Mouse (Mus musculus) forebrain, embryonic 12.5 days (tissue): ENCODE results near the gene Egfr. TPM values are rescaled to one million over a fixed set of nuclear protein-coding genes. Genes with fewer than 3 reads are reported as not detected.

Source experiments
- ATAC-seq: fragments of 200-750 bp; cut with Nextera tagmentation; 2 replicates; pipeline ENCODE4 v1.8.0; 2017; ENCODE audit warnings: moderate TSS enrichment; ENCODE audit not compliant: low FRiP score
- H3K27ac ChIP-seq: fragments of 300-500 bp; sonication (generic); 2 replicates; pipeline ENCODE4 v1.5.1; 2016; ENCODE audit warnings: mild to moderate bottlenecking
- H3K27me3 ChIP-seq: fragments of 300-500 bp; sonication (generic); 2 replicates; pipeline ENCODE4 v1.6.1; 2016; ENCODE audit warnings: mild to moderate bottlenecking
- H3K36me3 ChIP-seq: fragments of 300-500 bp; sonication (generic); replicated peaks from 2 replicates; pipeline ENCODE4 v1.6.1; 2016; ENCODE audit warnings: mild to moderate bottlenecking
- H3K4me1 ChIP-seq: fragments of 300-500 bp; sonication (generic); 2 replicates; pipeline ENCODE4 v1.6.1; 2016
- H3K4me2 ChIP-seq: fragments of 300-500 bp; sonication (generic); 2 replicates; pipeline ENCODE4 v1.6.1; 2016; ENCODE audit warnings: mild to moderate bottlenecking, moderate library complexity
- H3K4me3 ChIP-seq: fragments of 300-500 bp; sonication (generic); replicated peaks from 2 replicates; pipeline ENCODE4 v1.5.1; 2016; ENCODE audit warnings: mild to moderate bottlenecking
- H3K9ac ChIP-seq: fragments of 300-500 bp; sonication (generic); 2 replicates; pipeline ENCODE4 v1.6.1; 2016; ENCODE audit warnings: mild to moderate bottlenecking
- H3K9me3 ChIP-seq: fragments of 300-500 bp; sonication (generic); 2 replicates; pipeline ENCODE4 v1.6.1; 2016
- WGBS: fragments of 180-500 bp; shearing (Covaris S2); methylation state at CpG from one replicate; pipeline ENCODE4 v1.1.7; 2016; 5-methylcytosine and 5-hydroxymethylcytosine counted together
- polyA plus RNA-seq: library from polyadenylated mRNA; unstranded; fragments of >200 nt; fragmentation: Nextera tagmentation; extraction: Ambion mirVana; gene quantifications from 2 replicates; pipeline ENCODE4 v1.2.1, GENCODE M21; 2016

The Egfr gene
- polyA plus RNA-seq, 1 experiment from 2014 or later: 4.7 TPM

DNA sequence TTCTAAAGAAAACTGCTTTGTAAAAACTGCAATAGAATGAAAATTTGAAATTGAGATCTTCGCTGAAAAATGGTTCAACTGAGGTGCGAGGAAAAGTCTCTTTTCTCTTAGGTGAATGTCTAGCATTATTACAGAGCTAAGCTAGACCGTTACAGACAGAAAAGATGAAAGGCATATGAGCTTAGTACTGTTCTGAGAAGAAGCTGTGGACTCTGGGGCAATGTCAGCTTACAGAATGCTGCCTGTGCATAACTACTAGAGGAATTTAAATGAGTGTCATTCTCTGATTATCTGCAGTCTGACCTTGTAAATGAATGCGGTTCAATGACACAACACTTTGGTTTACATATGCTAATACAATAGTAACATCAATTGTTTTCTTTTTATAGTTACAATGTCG lies 163.8 kb downstream of the Egfr start:
- Histone ChIP-seq H3K4me3 (no peak overlapping the region), H3K9ac (no peak overlapping the region), H3K4me1 (no peaks in the 10 kb centered on the region), H3K27ac (no peak overlapping the region), H3K36me3 (no peaks in the 10 kb centered on the region), H3K4me2 (no peak overlapping the region), H3K27me3 (no peaks in the 10 kb centered on the region), H3K9me3 (no peaks in the 10 kb centered on the region)
- ATAC-seq: no peak
- 64% methylated on average over 5 of the region's 5 CpGs for WGBS

DNA sequence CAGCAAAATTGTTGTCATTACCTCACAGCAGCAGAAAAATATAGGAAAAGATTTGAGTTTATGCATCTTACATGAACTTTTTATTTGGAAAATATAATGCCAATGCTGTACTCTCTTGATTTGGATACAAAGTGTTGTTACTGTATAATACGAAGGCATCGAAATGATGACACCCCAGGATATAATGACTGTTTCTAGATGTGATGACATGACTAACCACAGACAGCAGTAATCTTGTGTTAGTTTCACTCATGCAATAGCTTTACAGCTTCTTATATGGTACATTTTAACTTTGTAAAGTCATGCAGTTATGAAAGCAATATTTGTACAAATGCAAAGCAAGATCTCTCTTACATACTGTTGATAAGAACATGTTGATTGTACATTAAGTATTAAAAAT lies 165.5 kb downstream of the Egfr start:
- WGBS: 96% methylated on average over 2 of the region's 2 CpGs

DNA sequence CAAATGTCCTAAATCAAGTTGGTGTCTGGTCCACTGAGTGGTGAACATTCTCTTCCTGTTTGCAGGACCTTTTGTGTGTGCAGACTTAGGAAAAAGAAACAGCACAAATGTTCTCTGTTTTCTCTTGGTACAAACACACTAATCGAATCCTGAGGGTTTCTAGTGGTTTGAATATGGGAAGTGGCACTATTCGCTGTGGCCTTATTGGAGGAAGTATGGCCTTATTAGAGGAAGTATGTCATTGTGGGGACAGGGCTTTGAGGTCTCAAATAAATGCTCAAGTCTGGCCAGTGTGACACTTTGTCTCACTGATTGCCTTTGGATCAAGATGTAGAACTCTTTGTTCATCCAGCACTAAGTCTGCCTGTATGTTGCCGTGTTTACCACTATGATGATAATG lies 180.2 kb downstream of the Egfr start:
- Histone ChIP-seq H3K4me1 (no peaks in the 10 kb centered on the region), H3K27me3 (no peaks in the 10 kb centered on the region), H3K4me2 (no peak overlapping the region), H3K27ac (no peak overlapping the region), H3K36me3 (no peaks in the 10 kb centered on the region), H3K9ac (no peak overlapping the region), H3K4me3 (no peak overlapping the region), H3K9me3 (no peaks in the 10 kb centered on the region)
- 89% methylated on average over 3 of the region's 3 CpGs for WGBS
- ATAC-seq: no peak

More for the DNA sequence above, 165.5 kb downstream of the Egfr start:
- Histone ChIP-seq H3K4me2 (no peak overlapping the region), H3K27me3 (no peaks in the 10 kb centered on the region), H3K4me3 (no peak overlapping the region), H3K9ac (no peak overlapping the region), H3K36me3 (no peaks in the 10 kb centered on the region), H3K27ac (no peak overlapping the region), H3K4me1 (no peaks in the 10 kb centered on the region), H3K9me3 (no peaks in the 10 kb centered on the region)
- no peak for ATAC-seq

DNA sequence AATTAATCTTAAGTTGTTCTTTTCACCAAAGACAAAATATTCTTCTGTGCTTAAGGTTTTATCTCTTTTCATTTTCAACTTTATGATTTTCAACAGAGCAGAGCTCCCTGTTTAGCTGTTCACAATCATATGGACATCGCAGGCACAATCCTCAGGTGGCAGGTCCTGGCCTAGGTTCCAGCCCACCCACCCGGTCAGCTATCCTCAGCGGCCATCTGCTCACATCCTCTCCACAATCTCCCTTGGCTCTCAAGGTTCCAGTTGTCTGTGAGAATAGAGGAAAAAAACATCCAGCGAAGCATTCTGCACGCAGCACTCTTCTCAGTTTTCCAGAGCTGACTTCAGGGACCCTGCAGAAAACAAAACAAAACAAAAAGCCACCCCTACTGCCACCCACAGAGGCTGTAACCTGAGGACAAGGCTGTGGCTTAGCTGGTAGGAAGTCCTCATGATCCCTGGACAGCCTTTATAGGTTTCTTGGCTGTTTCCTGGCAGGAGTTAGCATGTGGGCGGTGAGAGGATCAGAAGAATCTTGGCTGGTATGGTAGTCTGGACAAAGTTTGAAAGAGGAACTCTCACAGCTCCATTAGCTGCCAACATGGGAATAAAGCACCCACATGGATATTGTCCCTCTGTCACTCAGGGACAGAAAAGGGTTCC lies 183.7 kb downstream of the Egfr start:
- no peaks in the 10 kb centered on the region for H3K36me3 ChIP-seq
- WGBS: 69% methylated on average over 6 of the region's 6 CpGs
- H3K27me3 ChIP-seq: no peaks in the 10 kb centered on the region
- no peak overlapping the region for H3K9ac ChIP-seq
- no peak for ATAC-seq
- H3K4me3 ChIP-seq: no peak overlapping the region
- no peak overlapping the region for H3K4me2 ChIP-seq
- no peaks in the 10 kb centered on the region for H3K4me1 ChIP-seq
- no peaks in the 10 kb centered on the region for H3K9me3 ChIP-seq
- no peak overlapping the region for H3K27ac ChIP-seq

DNA sequence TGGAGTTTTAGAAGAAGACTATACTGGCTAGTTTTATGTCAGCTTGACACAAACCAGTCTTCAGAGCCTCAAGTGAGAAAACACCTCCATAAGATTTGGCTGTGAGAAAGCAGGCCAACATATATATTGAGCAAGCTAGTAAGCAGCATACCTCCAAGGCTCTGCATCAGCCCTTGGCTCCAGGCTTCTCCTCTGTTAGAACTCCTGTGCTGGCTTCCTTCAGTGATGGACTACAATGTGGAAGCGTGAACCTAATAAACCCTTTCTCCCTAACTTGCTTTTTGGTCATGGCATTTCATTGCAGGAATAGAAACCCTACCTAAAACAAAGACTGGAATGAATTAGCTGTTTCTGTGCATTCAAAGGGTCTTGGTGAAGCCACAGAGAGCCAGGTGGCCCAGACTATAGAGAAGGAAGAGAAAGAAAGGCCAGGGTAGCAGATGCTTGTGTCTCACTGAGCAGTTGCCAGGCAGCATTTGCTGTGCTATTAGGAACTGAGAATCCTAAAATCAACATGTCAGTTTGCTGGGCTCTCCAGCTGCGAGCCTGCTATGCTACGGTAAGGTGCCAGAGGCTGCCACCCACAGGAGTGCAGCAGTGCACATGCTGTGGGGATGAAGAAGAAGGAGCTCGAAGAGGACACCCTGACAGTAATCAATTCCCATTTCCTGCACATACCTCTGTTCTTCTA lies 189.2 kb downstream of the Egfr start:
- Histone ChIP-seq H3K4me2 (no peak overlapping the region), H3K27ac (0 out of 2 replicates have a peak overlapping the region, but pooled peaks have one; percentile 21), H3K27me3 (no peaks in the 10 kb centered on the region), H3K9me3 (no peaks in the 10 kb centered on the region), H3K9ac (no peak overlapping the region), H3K4me3 (no peak overlapping the region), H3K36me3 (no peaks in the 10 kb centered on the region), H3K4me1 (peaks cover 5% of the 10 kb centered on the region; the same call in 1 of the 2 replicates)
- peak; percentile 66; the same call in 1 of the 2 replicates for ATAC-seq
- WGBS: 65% methylated on average over 4 of the region's 4 CpGs

DNA sequence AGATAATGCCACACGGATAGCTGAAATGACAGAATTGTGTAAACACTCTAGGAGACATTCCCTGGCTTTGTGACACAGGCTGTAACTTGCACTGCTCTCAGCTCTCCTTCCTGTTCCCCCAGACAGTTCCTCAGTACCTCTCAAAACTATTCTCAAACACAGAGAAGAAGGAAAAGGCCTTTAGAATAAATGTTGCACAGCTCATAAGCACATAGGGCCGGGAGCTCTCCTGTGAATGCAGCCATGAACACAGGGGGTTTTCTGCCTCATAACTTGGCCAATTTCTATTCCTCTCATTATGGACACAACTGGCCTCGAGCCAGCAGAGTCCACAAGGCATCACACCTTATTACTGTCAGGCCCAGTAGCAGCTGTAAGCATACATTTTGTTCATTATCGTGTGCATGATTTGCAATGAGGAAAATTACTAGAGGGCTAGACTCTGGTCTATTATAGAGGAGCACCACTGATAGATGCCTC lies 190.0 kb downstream of the Egfr start:
- peak; percentile 68 for ATAC-seq
- Histone ChIP-seq H3K4me3 (no peak overlapping the region), H3K4me2 (no peak overlapping the region), H3K27me3 (no peaks in the 10 kb centered on the region), H3K27ac (no peak overlapping the region), H3K9me3 (no peaks in the 10 kb centered on the region), H3K9ac (no peak overlapping the region), H3K36me3 (no peaks in the 10 kb centered on the region), H3K4me1 (peaks cover 5% of the 10 kb centered on the region; the same call in 1 of the 2 replicates)
- 74% methylated on average over 4 of the region's 4 CpGs for WGBS

DNA sequence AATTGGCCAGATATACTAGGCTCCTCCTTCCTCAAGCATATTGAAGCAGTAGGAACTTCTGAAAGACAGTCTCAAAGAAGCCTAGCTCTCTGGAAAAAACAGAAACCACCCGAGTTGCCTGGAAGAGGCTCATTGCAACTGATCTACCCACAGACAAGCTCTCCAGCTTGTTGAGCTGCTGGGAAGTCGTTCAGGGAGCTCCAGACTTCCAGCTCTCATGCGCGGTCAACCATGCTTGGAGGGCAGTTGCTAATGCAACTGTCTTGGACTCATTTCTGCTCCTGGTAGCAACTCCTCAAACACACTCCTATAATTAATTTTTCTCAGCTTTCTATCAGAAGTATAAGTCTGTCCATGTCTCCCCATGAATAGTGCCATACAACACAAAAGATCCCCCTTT lies 191.0 kb downstream of the Egfr start:
- no peak overlapping the region for H3K27ac ChIP-seq
- H3K27me3 ChIP-seq: no peaks in the 10 kb centered on the region
- no peaks in the 10 kb centered on the region for H3K36me3 ChIP-seq
- no peaks in the 10 kb centered on the region for H3K9me3 ChIP-seq
- H3K4me2 ChIP-seq: no peak overlapping the region
- peaks cover 5% of the 10 kb centered on the region; the same call in 1 of the 2 replicates for H3K4me1 ChIP-seq
- H3K4me3 ChIP-seq: no peak overlapping the region
- WGBS: 85% methylated on average over 4 of the region's 4 CpGs
- no peak overlapping the region for H3K9ac ChIP-seq
- ATAC-seq: no peak

DNA sequence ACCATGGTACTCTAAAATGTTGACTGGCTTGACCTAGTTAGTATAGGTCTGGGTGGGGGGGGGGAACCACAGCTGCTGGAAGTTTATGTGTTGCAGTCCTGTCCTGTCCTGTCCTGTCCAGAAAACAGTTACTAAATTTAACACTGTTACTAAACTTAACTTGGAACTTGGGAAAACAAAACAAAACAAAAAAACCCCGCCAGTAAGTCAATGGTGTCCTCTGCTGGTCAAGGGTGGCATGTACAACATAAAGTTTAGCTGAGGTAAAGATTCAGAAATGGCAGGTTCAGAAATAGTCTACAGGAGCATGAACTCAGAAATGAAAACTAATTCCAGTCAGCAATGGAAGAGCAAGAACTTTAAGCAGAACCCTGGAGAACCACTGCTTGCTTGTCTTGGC lies 196.8 kb downstream of the Egfr start:
- Histone ChIP-seq H3K9me3 (no peaks in the 10 kb centered on the region), H3K4me3 (no peak overlapping the region), H3K36me3 (no peaks in the 10 kb centered on the region; the same call in 1 of the 2 replicates), H3K4me2 (no peak overlapping the region), H3K27me3 (no peaks in the 10 kb centered on the region), H3K27ac (no peak overlapping the region), H3K4me1 (peaks cover 7% of the 10 kb centered on the region), H3K9ac (no peak overlapping the region)
- WGBS: 26% methylated on average over 1 of the region's 1 CpGs
- ATAC-seq: no peak

DNA sequence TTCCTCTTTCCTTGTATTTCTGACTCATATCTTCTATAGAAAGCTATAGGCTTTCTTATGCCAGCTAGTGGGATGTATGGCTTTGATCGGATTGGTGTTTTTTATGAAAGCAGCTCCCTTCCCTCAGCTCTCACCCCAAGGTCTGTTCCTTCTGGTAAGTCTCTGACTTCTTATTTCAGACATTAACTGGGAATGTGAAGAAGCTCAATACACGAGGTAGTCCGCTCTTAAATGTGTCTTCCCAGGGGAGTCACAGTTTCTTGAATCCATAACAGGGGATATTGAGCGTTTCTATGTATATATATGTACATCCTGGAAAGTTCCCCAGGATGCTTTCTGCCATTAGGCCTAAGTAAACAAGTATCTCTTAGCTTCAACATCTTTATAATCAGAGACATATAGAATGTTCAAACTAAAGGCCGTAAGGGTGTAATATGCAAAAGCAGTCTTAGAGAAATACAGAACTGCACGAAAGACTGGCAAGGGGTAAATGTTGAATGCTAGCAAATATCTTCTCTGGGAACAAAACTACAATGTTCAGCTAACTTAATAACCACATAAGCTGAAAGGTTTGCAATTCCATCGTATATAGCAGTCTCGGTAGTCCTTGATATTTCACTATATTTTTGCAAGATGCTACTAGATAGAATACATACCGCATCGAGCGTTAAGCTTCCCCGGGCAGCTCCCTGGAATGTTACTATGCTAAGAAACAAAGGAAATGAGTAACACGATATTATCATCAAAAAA lies 198.4 kb downstream of the Egfr start:
- H3K9ac ChIP-seq: peak overlapping the region; percentile 36; the same call in 1 of the 2 replicates
- 49% methylated on average over 13 of the region's 13 CpGs for WGBS
- no peak overlapping the region for H3K27ac ChIP-seq
- peak overlapping the region; percentile 74 for H3K4me2 ChIP-seq
- ATAC-seq: no peak
- H3K9me3 ChIP-seq: no peaks in the 10 kb centered on the region
- H3K4me1 ChIP-seq: peaks cover 7% of the 10 kb centered on the region
- H3K36me3 ChIP-seq: no peaks in the 10 kb centered on the region; the same call in 1 of the 2 replicates
- no peaks in the 10 kb centered on the region for H3K27me3 ChIP-seq
- peak overlapping the region; percentile 66 for H3K4me3 ChIP-seq

DNA sequence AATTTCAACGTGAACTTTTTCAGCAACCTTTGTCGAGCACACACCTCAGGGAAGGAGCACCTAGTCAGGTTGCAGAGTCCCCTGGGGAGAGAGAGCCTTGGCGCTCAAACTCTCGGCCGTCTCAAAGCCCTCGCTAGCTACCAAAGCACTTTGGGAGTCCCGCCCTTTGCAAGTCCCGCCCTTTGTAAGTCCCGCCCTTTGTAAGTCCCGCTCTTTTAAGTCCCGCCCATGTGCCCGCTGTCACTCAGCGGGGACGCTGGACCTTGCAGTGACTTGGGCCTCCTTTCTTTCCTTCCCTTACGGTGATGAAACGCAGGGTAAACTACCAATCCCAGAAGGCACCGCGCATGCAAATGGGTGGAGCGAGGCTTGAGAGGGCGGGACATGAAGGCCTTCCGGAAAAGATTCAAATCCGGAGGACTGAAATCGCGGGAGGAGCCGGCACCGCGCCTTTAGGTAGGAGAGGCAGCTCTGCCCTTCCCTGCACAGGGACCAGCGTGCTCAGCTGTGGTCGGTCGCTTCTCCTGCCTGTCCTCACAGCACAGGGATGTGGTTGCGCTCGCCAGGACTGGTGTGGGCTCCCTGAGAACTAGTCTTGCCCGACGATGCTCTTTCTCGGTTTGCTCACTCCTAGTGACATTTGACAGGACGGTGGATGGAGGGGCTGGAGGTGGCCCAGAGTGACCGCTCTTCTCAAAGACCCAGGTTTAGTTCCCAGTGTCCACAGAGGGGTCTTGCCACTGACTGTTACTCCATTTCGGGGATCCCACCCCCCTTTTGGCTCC lies 199.2 kb downstream of the Egfr start, which contains the start of gene Fbxo48:
Gene Fbxo48, plus strand, starts transcription at position 400 of the 785 bp plus-strand sequence.
- H3K27me3 ChIP-seq: no peaks in the 10 kb centered on the region
- H3K4me2 ChIP-seq: peak within 1 kb of the TSS; percentile 74
- no peaks in the 10 kb centered on the region; the same call in 1 of the 2 replicates for H3K36me3 ChIP-seq
- peak; percentile 100 for ATAC-seq
- peak within 1 kb of the TSS; percentile 66 for H3K4me3 ChIP-seq
- peak within 1 kb of the TSS; percentile 76 for H3K27ac ChIP-seq
- H3K4me1 ChIP-seq: peaks cover 7% of the 10 kb centered on the region
- peak within 1 kb of the TSS; percentile 70 for H3K9ac ChIP-seq
- no peaks in the 10 kb centered on the region for H3K9me3 ChIP-seq
- WGBS: under 1% methylated on average over 38 of the region's 38 CpGs

DNA sequence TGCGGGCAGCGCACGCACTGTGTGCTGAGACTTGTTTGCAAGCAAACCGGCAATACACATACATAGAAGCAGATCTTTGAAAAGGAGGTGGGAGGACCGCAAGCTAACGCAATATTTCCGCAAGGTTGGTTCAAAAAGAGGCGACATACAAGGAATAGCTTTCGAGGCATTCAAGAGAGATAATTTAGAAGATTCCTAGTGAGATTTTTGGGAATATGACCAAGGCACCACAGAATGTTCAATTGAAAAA lies 199.7 kb downstream of the Egfr start:
- H3K4me3 ChIP-seq: peak overlapping the region; percentile 66
- peak overlapping the region; percentile 70 for H3K9ac ChIP-seq
- H3K4me2 ChIP-seq: peak overlapping the region; percentile 74
- no peak for ATAC-seq
- H3K4me1 ChIP-seq: peaks cover 7% of the 10 kb centered on the region
- H3K27me3 ChIP-seq: no peaks in the 10 kb centered on the region
- peak overlapping the region; percentile 76 for H3K27ac ChIP-seq
- peaks cover 3% of the 10 kb centered on the region; the same call in 1 of the 2 replicates for H3K36me3 ChIP-seq
- 7% methylated on average over 9 of the region's 9 CpGs for WGBS
- H3K9me3 ChIP-seq: no peaks in the 10 kb centered on the region
